Mouse (Mus musculus): ENCODE measurements around the gene Zfp952.

DNA sequence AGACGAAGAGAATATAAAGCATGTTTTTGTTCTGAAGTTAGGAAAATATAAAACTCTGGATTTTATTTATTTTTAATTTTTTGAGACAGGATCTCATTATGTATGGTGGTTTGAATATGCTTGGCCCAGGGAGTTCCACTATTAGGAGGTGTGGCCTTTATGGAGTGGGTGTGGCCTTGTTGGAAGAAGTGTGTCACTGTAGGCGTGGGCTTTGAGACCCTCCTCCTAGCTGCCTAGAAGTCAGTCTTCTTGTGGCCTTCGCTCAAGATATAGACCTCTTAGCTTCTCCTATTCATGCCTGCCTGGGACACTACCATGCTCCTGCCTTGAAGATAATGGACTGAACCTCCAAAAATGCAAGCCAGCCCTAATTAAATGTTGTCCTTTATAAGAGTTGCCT, 42.8 kb upstream of the Zfp952 start:
- TF ChIP-seq POLR2A (IDR thresholded peaks at IDR 0.05; ENCODE audit: control insufficient read depth, low read depth, low read length) (no peak), CTCF (IDR thresholded peaks at IDR 0.05; ENCODE audit: control insufficient read depth, insufficient read depth, insufficient replicate concordance, low read depth, low read length) (no peak)
